Mouse (Mus musculus): ENCODE results near the gene Zfp57. TPM values are rescaled to one million over a fixed set of nuclear protein-coding genes. Genes with fewer than 3 reads are reported as not detected.

The Zfp57 gene
- polyA plus RNA-seq, 1 experiment from 2014 or later: 4.6 TPM

DNA sequence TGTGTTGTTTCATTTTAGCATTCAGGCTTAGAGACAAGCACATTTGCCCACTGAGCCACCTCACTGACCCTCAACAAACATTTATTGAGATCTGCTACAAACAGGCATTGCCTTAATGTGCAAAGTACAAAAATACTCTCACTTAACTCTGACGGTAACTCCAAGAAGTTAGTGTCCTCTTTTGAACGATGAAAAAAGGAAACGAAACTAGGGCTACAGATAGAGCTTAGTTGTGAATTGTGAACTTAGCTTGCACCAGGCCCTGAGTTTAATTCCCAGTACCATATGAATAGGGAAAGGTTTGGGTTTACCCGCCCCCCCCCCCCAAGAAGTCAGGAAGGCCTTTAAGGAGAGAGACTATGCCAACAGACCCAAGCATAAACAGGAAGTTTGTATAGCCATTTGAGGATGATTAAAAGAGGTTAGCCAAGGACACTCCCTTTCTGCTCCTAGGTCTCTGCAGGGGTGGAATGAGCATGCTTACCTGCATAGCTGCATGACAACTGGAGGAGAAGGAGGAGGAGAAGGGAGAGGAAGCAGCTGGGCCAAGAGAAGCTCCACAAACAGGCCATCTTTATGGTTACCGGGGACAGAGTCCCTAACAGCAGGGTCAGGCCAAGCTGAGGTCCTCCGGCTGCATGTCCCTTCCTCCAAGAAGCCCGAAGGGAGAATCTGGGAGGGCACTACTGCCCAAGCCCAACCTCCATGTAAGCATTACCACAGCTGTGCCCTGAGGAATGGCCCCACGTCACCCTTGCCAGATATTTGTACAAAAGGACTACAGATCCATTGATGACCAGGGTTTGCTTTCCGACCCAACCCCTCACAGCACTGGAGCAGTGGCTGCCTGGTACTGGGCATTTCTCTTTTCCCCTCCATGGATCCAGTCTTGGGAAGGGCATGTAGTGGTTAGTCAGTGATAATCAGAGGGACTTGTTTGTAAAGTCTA, 21.9 kb downstream of the Zfp57 start, which contains the start of gene Mog:
Mog (minus strand) TSS at position 771 of the 949 bp plus-strand sequence.
- no peaks in the 10 kb centered on the region for H3K9me3 ChIP-seq (replicated peaks)
- DNase-seq: no peak
- H3K9ac ChIP-seq: no peak within 1 kb of the TSS
- H3K4me3 ChIP-seq (replicated peaks): no peak within 1 kb of the TSS
- no peak for ATAC-seq (ENCODE audit: low read depth)
- no peaks in the 10 kb centered on the region for H3K4me1 ChIP-seq (replicated peaks)
- no peaks in the 10 kb centered on the region for H3K27me3 ChIP-seq
- no peak within 1 kb of the TSS for H3K4me2 ChIP-seq
- H3K27ac ChIP-seq: no peak within 1 kb of the TSS
- H3K36me3 ChIP-seq: no peaks in the 10 kb centered on the region
- 56% methylated on average over 9 of the region's 9 CpGs for WGBS (ENCODE audit: insufficient replicate concordance)

DNA sequence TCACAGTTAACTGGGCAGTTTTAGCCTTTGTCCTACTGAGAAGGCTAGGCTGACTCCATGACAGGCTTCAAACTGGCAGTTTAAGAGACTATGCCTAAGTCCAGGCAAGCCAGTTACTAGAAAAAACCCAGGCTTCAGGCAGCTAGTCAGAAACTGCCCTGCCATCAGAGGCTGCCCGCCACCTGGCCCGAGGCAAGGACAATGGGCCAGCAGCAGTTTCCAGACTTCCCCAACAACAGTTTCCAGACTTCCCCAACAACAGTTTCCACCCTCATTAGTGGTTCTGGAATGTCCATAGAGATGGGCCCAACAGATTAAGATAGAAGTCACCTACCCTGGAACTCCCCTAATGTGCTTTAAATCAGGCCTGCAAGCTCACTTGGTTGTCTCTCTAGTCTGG, 25.5 kb downstream of the Zfp57 start:
- no peak overlapping the region for H3K4me3 ChIP-seq (replicated peaks)
- peaks cover 4% of the 10 kb centered on the region for H3K4me1 ChIP-seq (replicated peaks)
- no peaks in the 10 kb centered on the region for H3K36me3 ChIP-seq
- H3K4me2 ChIP-seq: no peak overlapping the region
- no peak for DNase-seq
- H3K9me3 ChIP-seq (replicated peaks): no peaks in the 10 kb centered on the region
- H3K9ac ChIP-seq: no peak overlapping the region
- no peaks in the 10 kb centered on the region for H3K27me3 ChIP-seq
- no peak overlapping the region for H3K27ac ChIP-seq
- WGBS (ENCODE audit: insufficient replicate concordance): 73% methylated on average over 2 of the region's 2 CpGs
- ATAC-seq (ENCODE audit: low read depth): no peak

DNA sequence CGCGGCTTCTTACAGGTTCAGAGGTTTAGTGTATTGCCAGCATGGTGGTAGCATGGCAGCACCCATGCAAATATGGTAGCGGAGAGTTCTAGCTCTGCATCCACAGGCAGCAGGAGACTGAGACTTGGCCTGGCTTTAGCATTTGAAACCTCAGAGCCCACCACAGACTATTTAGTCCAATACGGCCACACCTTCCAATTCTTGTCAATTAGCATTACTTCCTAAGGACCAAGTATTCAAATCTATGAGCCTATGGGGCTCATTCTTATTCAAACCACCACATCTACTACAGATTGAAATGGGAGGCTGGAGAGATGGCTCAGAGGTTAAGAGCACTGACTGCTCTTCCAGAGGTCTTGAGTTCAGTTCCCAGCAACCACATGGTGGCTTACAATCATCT, 26.5 kb downstream of the Zfp57 start:
- WGBS (ENCODE audit: insufficient replicate concordance): 81% methylated on average over 4 of the region's 4 CpGs
- no peaks in the 10 kb centered on the region for H3K27me3 ChIP-seq
- ATAC-seq (ENCODE audit: low read depth) (no peak), DNase-seq (no peak)
- no peaks in the 10 kb centered on the region for H3K9me3 ChIP-seq (replicated peaks)
- no peaks in the 10 kb centered on the region for H3K36me3 ChIP-seq
- H3K9ac ChIP-seq: no peak overlapping the region
- H3K4me1 ChIP-seq (replicated peaks): peaks cover 4% of the 10 kb centered on the region
- H3K4me2 ChIP-seq: no peak overlapping the region
- no peak overlapping the region for H3K27ac ChIP-seq
- no peak overlapping the region for H3K4me3 ChIP-seq (replicated peaks)

DNA sequence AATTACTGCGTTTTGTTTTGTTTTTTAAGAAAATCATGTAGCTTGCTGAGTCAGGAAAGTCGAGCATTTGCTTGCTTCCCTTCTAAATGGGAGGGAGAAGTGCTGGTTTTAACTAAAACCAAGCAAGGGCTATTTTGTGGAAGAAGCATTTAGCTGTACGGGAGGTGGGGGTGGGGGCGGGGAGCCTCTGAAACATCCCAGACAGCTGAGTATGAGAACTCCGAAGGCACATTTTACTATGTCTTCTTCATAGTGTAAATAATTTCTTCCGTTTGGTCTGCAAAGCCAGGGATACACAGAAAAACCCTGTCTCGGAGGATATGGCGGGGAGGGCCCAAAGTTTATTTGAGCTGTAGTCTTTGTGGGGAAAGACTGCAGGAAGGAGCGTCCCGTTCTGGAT, 27.2 kb downstream of the Zfp57 start:
- no peaks in the 10 kb centered on the region for H3K9me3 ChIP-seq (replicated peaks)
- H3K36me3 ChIP-seq: no peaks in the 10 kb centered on the region
- no peak for ATAC-seq (ENCODE audit: low read depth)
- 0 out of 2 replicates have a peak overlapping the region, but pooled peaks have one; percentile 41 for H3K9ac ChIP-seq
- H3K4me1 ChIP-seq (replicated peaks): peaks cover 4% of the 10 kb centered on the region
- H3K27ac ChIP-seq: peak overlapping the region; percentile 63
- 25% methylated on average over 10 of the region's 10 CpGs for whole genome bisulfite sequencing (ENCODE audit: insufficient replicate concordance)
- no peaks in the 10 kb centered on the region for H3K27me3 ChIP-seq
- H3K4me3 ChIP-seq (replicated peaks): peak overlapping the region; percentile 53; the same call in 1 of the 2 replicates
- no peak for DNase-seq
- peak overlapping the region; percentile 58 for H3K4me2 ChIP-seq

DNA sequence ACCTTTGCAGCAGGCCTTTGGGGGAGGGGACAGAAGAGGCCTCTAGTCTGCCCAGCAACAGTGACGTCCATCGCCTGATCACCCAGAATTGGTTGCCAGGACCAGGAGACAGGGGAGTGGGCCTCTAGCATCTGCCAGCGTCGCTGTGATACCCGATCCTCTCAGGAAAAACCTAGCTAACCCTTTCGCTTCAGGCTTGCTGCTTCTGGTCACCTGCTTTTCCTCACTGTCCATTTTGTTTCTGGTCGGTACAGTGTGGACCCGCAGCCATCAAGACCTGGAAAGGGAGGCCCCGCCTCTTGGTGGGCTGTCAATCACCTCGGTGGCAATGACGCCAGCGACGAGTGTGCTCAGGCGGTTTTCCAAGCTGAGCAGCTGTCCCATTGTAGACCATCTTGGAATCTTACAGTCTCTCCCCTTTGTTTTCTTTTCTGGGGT, 27.7 kb downstream of the Zfp57 start:
- DNase-seq (peak; percentile 56), ATAC-seq (ENCODE audit: low read depth) (peak; percentile 91)
- no peaks in the 10 kb centered on the region for H3K9me3 ChIP-seq (replicated peaks)
- no peak overlapping the region for H3K27ac ChIP-seq
- H3K9ac ChIP-seq: peak overlapping the region; percentile 41; the same call in 1 of the 2 replicates
- H3K4me3 ChIP-seq (replicated peaks): peak overlapping the region; percentile 53
- peak overlapping the region; percentile 58 for H3K4me2 ChIP-seq
- H3K4me1 ChIP-seq (replicated peaks): peaks cover 4% of the 10 kb centered on the region
- no peaks in the 10 kb centered on the region for H3K27me3 ChIP-seq
- 2% methylated on average over 14 of the region's 14 CpGs for WGBS (ENCODE audit: insufficient replicate concordance)
- no peaks in the 10 kb centered on the region for H3K36me3 ChIP-seq

DNA sequence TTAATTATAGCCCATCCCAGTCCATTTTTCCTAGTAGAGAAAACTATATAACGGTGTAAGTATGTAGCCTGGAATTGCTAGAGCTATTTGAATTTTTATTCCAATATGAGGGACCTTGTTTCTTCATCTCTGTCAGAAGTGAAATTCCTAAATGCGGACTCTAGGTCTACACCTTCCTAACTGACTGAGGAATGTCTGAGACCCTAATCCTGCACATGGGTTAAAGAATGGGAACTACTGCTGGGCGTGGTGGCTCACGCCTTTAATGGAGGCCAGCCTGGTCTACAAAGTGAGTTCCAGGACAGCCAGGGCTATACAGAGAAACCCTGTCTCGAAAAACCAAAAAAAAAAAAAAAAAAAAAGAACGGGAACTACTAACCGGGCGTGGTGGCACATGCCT, 28.2 kb downstream of the Zfp57 start:
- H3K9ac ChIP-seq: no peak overlapping the region; the same call in 1 of the 2 replicates
- 68% methylated on average over 8 of the region's 8 CpGs for WGBS (ENCODE audit: insufficient replicate concordance)
- H3K4me2 ChIP-seq: peak overlapping the region; percentile 58
- H3K27ac ChIP-seq: no peak overlapping the region
- H3K36me3 ChIP-seq: no peaks in the 10 kb centered on the region
- no peak for DNase-seq
- no peaks in the 10 kb centered on the region for H3K9me3 ChIP-seq (replicated peaks)
- H3K4me1 ChIP-seq (replicated peaks): peaks cover 4% of the 10 kb centered on the region
- ATAC-seq (ENCODE audit: low read depth): no peak
- H3K27me3 ChIP-seq: no peaks in the 10 kb centered on the region
- H3K4me3 ChIP-seq (replicated peaks): peak overlapping the region; percentile 53

DNA sequence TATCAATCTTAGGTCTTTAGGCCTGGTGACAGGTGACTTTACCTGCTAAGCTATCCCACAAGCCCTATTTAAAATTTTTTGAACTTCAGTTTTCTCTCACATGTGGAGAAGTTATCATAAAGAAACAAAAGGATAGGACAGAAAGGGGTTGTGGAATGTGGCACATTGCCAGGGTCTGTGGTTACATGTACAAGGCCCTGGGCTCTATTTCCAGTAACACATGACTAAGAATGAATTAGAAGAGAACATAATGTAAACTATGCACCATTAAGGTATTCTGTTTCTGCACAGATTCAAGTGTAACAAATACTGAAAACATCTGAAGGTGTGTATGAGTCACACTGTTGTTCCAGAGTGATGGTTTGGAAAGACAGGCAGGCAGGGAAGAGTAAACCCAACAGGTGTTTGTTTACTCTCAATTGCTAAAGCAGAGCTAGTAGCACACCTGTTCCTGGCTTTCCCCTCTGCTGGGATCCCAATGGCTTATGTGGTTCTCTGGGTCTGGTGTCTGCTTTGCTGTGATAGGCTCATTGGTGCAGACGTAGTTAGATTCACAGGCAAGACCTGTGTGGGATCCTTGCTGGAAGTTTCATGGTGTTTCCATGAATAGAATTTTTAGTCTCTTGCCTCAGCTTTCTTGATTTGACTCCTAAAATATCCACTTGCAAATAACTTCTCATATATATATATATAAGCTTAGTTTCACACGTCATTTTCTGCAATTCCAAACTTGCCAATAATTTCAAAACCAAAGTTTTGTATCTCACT, 38.3 kb downstream of the Zfp57 start:
- no peak for ATAC-seq (ENCODE audit: low read depth)
- 55% methylated on average over 2 of the region's 2 CpGs for WGBS (ENCODE audit: insufficient replicate concordance)
- no peak overlapping the region for H3K9ac ChIP-seq
- no peaks in the 10 kb centered on the region for H3K9me3 ChIP-seq (replicated peaks)
- peaks cover 7% of the 10 kb centered on the region for H3K27me3 ChIP-seq
- no peak overlapping the region for H3K4me2 ChIP-seq
- no peaks in the 10 kb centered on the region for H3K36me3 ChIP-seq
- no peak overlapping the region for H3K4me3 ChIP-seq (replicated peaks)
- DNase-seq: no peak
- no peak overlapping the region for H3K27ac ChIP-seq
- H3K4me1 ChIP-seq (replicated peaks): no peaks in the 10 kb centered on the region

DNA sequence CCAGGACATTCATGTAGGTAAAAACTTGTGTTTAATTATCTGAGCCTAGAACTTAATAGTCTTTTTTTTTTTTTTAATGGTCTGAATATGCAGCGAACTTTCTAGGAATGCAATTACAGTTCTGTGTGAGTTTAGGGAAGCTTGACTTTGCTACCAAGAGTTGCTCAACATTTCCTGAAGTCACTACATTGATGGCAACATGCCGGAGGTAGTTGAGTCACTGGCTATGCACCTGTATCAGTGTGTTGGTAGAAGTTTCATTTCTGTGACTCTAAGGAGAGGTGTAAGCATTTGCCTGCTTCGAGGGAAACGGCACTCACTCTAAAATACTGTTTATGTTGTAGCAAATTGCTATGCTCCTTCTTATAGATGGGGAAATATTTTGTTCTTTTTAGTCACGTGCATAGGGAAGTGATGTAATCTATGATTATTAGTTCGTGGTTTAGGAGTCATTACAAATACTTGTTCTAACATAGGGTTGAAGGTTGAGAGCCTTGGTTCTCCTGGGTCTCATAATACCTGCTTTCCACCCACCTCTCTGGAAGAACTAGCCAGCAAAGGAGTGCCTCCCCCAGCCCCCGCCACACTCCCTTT, 43.8 kb downstream of the Zfp57 start:
- DNase-seq (no peak), ATAC-seq (ENCODE audit: low read depth) (no peak)
- WGBS (ENCODE audit: insufficient replicate concordance): 44% methylated on average over 7 of the region's 7 CpGs
- no peak overlapping the region; the same call in 1 of the 2 replicates for H3K4me3 ChIP-seq (replicated peaks)
- no peaks in the 10 kb centered on the region for H3K36me3 ChIP-seq
- peak overlapping the region; percentile 76; the same call in 1 of the 2 replicates for H3K4me2 ChIP-seq
- peaks cover 11% of the 10 kb centered on the region for H3K4me1 ChIP-seq (replicated peaks)
- no peak overlapping the region for H3K27ac ChIP-seq
- no peaks in the 10 kb centered on the region for H3K9me3 ChIP-seq (replicated peaks)
- H3K27me3 ChIP-seq: peaks cover 61% of the 10 kb centered on the region
- no peak overlapping the region for H3K9ac ChIP-seq

DNA sequence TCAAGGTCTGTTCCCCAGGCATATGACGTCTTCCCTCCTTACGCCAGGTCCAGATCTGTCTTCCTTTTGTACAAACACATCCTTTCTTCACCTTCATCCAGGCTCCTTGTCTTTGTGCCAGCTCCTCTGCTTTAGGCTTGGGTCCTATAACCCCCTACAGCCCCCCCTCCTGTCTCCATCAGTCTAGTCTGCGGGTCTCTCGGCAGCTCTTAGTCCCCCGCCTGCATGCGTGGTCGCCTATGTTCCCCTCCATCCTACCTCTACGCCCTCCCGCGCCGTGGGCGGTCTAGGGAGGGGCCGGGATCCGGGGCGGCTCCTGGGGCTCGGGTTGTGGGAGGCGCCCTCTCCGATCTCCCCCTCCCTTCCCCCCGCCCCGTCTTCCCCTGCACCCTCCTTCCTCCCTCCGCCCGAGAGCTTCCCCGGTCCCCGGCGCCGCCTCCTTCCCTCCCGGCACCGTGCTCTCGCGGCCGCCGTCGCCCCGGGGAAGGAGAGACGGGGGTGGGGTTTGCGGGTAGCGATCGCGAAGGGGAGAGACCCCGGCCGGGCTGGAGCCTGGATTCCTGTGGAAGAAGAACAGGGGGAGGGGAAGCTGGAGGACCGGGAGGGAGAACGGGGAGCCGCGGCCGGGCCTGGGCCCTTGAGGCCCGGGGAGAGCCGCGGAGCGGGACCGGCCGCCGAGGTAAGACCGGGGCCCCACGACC, 44.8 kb downstream of the Zfp57 start, which contains the start of gene Gabbr1:
Gabbr1 (plus strand) TSS at position 356 of the 701 bp plus-strand sequence.
- DNase-seq (peak; percentile 11), ATAC-seq (ENCODE audit: low read depth) (peak; percentile 73)
- Histone ChIP-seq H3K27ac (no peak within 1 kb of the TSS), H3K4me3 (replicated peaks) (peak within 1 kb of the TSS; percentile 61), H3K9me3 (replicated peaks) (no peaks in the 10 kb centered on the region), H3K9ac (peak within 1 kb of the TSS; percentile 56), H3K4me1 (replicated peaks) (peaks cover 15% of the 10 kb centered on the region), H3K36me3 (no peaks in the 10 kb centered on the region), H3K4me2 (peak within 1 kb of the TSS; percentile 76), H3K27me3 (peaks cover 71% of the 10 kb centered on the region)
- 2% methylated on average over 40 of the region's 55 CpGs for WGBS (ENCODE audit: insufficient replicate concordance)

DNA sequence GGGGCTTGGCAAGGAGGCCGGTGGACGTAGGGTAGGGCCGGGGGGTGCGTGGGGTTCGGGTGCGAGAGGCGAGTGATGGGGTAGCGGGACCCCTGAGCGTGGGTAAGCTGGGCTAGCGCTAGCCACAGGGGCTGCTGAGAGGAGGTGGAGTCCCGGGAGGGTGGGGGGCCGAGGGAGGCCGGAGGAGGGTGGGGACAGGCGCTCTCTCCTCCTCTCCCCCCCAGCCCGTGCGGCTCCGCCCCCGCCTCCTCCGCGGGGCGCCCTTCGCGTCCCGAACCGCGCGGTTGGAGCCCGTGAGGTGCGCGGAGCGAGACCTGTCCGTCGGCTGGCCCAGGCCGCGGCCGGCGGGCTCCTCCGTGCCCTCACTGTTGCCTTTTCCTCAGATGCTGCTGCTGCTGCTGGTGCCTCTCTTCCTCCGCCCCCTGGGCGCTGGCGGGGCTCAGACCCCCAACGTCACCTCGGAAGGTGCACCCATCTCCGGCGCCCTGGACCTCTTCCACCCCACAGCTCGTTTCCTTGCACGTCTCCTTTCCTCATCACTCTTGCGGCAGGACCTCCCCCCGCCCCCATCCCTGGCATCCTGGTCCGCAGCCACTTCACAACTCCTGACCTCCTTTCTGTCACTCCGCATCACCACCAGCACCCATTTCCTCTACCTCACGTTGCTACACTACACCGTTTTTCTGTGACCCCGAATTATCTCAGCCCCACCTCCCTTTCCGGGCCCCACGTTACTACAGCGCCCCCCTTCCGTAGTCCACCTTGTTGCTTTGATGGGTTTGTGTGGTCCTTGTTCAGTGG, 45.5 kb downstream of the Zfp57 start:
- peaks cover 79% of the 10 kb centered on the region for H3K27me3 ChIP-seq
- H3K9me3 ChIP-seq (replicated peaks): no peaks in the 10 kb centered on the region
- peak overlapping the region; percentile 76 for H3K4me2 ChIP-seq
- peak overlapping the region; percentile 61 for H3K4me3 ChIP-seq (replicated peaks)
- peaks cover 15% of the 10 kb centered on the region for H3K4me1 ChIP-seq (replicated peaks)
- no peak overlapping the region for H3K27ac ChIP-seq
- DNase-seq: no peak
- peak overlapping the region; percentile 56 for H3K9ac ChIP-seq
- WGBS (ENCODE audit: insufficient replicate concordance): 1% methylated on average over 39 of the region's 58 CpGs
- no peaks in the 10 kb centered on the region for H3K36me3 ChIP-seq
- ATAC-seq (ENCODE audit: low read depth): peak; percentile 61
